Comparison of ENCODE assay signal across 8 mouse cellular contexts in the genomic region with DNA sequence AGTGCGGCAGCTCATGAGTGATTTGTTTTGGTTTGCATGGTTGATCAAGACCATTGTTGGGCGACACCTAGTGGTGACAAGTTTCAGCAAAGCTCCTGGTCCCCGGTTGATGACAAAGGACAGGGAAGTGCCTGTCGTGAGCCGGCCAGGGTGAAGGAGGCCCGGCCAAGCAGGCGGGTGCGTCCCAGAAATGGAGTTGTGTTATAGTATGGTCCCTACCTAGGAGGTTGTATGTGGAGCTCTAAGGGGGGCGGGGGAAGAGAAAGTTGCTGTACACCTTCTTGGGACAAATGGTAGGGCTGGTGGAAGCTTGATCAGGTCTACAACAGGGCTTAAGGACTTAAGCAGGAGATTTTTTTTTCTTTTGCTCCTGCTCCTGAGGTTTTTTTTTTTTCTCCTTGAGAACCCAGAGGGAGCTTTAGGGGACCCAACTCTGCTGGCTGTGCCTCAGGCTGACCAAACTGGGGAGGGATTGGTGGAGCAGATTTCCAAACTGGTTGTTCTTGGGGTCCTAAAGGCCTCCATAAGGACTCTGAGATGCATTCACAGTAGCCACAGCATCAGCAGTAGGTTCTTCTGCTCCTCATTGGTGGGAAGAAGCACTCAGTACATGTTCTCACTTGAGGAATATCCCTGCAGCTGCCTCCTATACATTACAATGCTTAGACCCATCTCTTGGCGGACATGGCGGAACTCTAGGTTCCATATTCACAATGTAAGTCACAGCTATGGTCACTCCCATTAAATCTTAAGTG. TPM values are rescaled to one million over a fixed set of nuclear protein-coding genes. Genes with fewer than 3 reads are reported as not detected.
DNase-seq lines count a peak whose midpoint lies in the region; ATAC-seq lines count a peak whose summit lies in the region.

No protein-coding gene starts in this region.

- H3K4me2 ChIP-seq in lung, embryonic 16.5 days (ENCODE audit: low read depth, low read length): peak overlapping the region; percentile 65

- H3K27ac ChIP-seq in lung, embryonic 16.5 days (ENCODE audit: low read length): no peak overlapping the region; the same call in 1 of the 2 replicates

- no peaks in the 10 kb centered on the region for H3K4me1 ChIP-seq in lung, embryonic 16.5 days (replicated peaks; ENCODE audit: control insufficient read depth, insufficient read depth, low read length)

- WGBS in lung, embryonic 16.5 days: 8% methylated on average over 11 of the region's 11 CpGs

- ATAC-seq in hematopoietic stem cell, adult 5-6 weeks (replicated peaks in 1 of 2; ENCODE audit: insufficient read depth in 1 of 2, low FRiP score in 2 of 2, low TSS enrichment in 1 of 2, low read depth in 1 of 2, poor library complexity in 2 of 2, severe bottlenecking in 2 of 2): peak; percentile 96 to 98
- peak; percentile 96 for ATAC-seq in lung, embryonic 16.5 days (ENCODE audit: low read depth)

- no peaks in the 10 kb centered on the region for H3K27me3 ChIP-seq in lung, embryonic 16.5 days (ENCODE audit: control insufficient read depth, insufficient read depth, low read depth, low read length)

- H3K9me3 ChIP-seq in lung, embryonic 16.5 days (ENCODE audit: control insufficient read depth, low read length): no peaks in the 10 kb centered on the region

- DNase-seq in MEL-GATA-1-ER (ENCODE audit: extremely low read depth, low read depth): peak; percentile 98
- DNase-seq in cerebellum, adult 8-10 months: peak; percentile 95
- peak; percentile 100 for DNase-seq in forelimb bud, embryonic 11.5 days (ENCODE audit: low read depth, low spot score)
- peak; percentile 92 for DNase-seq in layer of hippocampus, adult 9-10 months (ENCODE audit: low spot score)
- peak; percentile 90 for DNase-seq in ovary, postnatal 10 days (ENCODE audit: low spot score)
- DNase-seq in thymus, postnatal 10 days (ENCODE audit: low spot score in 2 of 2): peak; percentile 79 to 100

- H3K4me3 ChIP-seq in lung, embryonic 16.5 days (ENCODE audit: low read length): peak overlapping the region; percentile 58

- no peaks in the 10 kb centered on the region for H3K36me3 ChIP-seq in lung, embryonic 16.5 days (ENCODE audit: control insufficient read depth, insufficient read depth, low read length)

- H3K9ac ChIP-seq in lung, embryonic 16.5 days (ENCODE audit: low read length): peak overlapping the region; percentile 53

RNA-seq across cellular contexts. Expression of a gene that starts 3.0 kb away (rescaled TPM):
- total RNA-seq in hematopoietic stem cell, adult 5-6 weeks (2017): not detected in 2 replicates
- polyA plus RNA-seq in lung, embryonic 16.5 days (2015; fragmentation: Nextera tagmentation; extraction: Ambion mirVana): not detected in 2 replicates

RNA-seq across cellular contexts. Expression of a gene that starts 7.0 kb away (rescaled TPM):
- not detected in 2 replicates for total RNA-seq in hematopoietic stem cell, adult 5-6 weeks (2017)
- not detected in 2 replicates for polyA plus RNA-seq in lung, embryonic 16.5 days (2015; fragmentation: Nextera tagmentation; extraction: Ambion mirVana)

RNA-seq across cellular contexts. Expression of a gene that starts 35.5 kb away (rescaled TPM):
- not detected in 2 replicates for total RNA-seq in hematopoietic stem cell, adult 5-6 weeks (2017)
- polyA plus RNA-seq in lung, embryonic 16.5 days (2015; fragmentation: Nextera tagmentation; extraction: Ambion mirVana): not detected in 2 replicates

RNA-seq across cellular contexts. Expression of a gene that starts 38.1 kb away (rescaled TPM):
- not detected in 2 replicates for total RNA-seq in hematopoietic stem cell, adult 5-6 weeks (2017)
- polyA plus RNA-seq in lung, embryonic 16.5 days (2015; fragmentation: Nextera tagmentation; extraction: Ambion mirVana): not detected in 2 replicates

RNA-seq across cellular contexts. Expression of a gene that starts 42.5 kb away (rescaled TPM):
- not detected in 2 replicates for total RNA-seq in hematopoietic stem cell, adult 5-6 weeks (2017)
- not detected in 2 replicates for polyA plus RNA-seq in lung, embryonic 16.5 days (2015; fragmentation: Nextera tagmentation; extraction: Ambion mirVana)
